Mouse (Mus musculus) left cerebral cortex, postnatal 4 days (tissue): Measurements from ENCODE around the gene Grm6. TPM values are rescaled to one million over a fixed set of nuclear protein-coding genes. Genes with fewer than 3 reads are reported as not detected.

ENCODE experiments used
- DNase-seq: peaks from one replicate; pipeline ENCODE4 v3.0.0-alpha.2; 2022
- intact Hi-C: fragments of 180-260 bp; cut with DNase I; formaldehyde crosslinking; loops from one replicate; pipeline ENCODE4 v1.15.1; 2025
- total RNA-seq, 2 experiments: library from RNA; stranded (reverse); gene quantifications; 2 replicates each; pipeline ENCODE4 v1.2.3; 2021

Gene Grm6
- total RNA-seq = not detected

- intact Hi-C loops = no loop called here
These were observed at the start of gene Grm6 for GRCm38 (mm10) chr11:50850177-50850735. Gene Grm6 (plus strand): TSS chr11:50850685.

GRCm38 (mm10) chr11:50814233-50814632 is 36.3 kb upstream of the Grm6 start:
- DNase-seq = no peak
- intact Hi-C loops = no loop called here

More at GRCm38 (mm10) chr11:50850177-50850735, at the start of gene Grm6:
- no peak for DNase-seq

- intact Hi-C loops = no loop called here
- DNase-seq = no peak
These were observed 24.3 kb upstream of the Grm6 start for GRCm38 (mm10) chr11:50826214-50826613.

- intact Hi-C loops = no loop called here
- peak; percentile 90 for DNase-seq
These were observed 23.2 kb upstream of the Grm6 start, which contains the start of gene Zfp354c for GRCm38 (mm10) chr11:50827010-50827953. Gene Zfp354c (minus strand): TSS chr11:50827724.

- DNase-seq = no peak
- intact Hi-C loops = no loop called here
These were observed 14.8 kb upstream of the Grm6 start for GRCm38 (mm10) chr11:50835727-50836126.

- peak; percentile 94 for DNase-seq
- intact Hi-C loops = no loop called here
These were observed 9.3 kb upstream of the Grm6 start, which contains the start of gene Zfp879 for GRCm38 (mm10) chr11:50841023-50841735. Gene Zfp879 (minus strand): TSS chr11:50841552.

- DNase-seq = no peak
- intact Hi-C loops = no loop called here
These were observed 4.5 kb upstream of the Grm6 start for GRCm38 (mm10) chr11:50845951-50846350.

- intact Hi-C loops = no loop called here
- no peak for DNase-seq
These were observed 3.4 kb upstream of the Grm6 start for GRCm38 (mm10) chr11:50847047-50847446.

GRCm38 (mm10) chr11:50848520-50849137 is 1.9 kb upstream of the Grm6 start:
- DNase-seq = no peak
- intact Hi-C loops = no loop called here

- intact Hi-C loops = no loop called here
- no peak for DNase-seq
These were observed 1.2 kb upstream of the Grm6 start for GRCm38 (mm10) chr11:50849310-50849709.

- no peak for DNase-seq
- intact Hi-C loops = no loop called here
These were observed 610 bp downstream of the Grm6 start for GRCm38 (mm10) chr11:50850989-50851601.

GRCm38 (mm10) chr11:50878641-50879040 is 28.2 kb downstream of the Grm6 start:
- intact Hi-C loops = no loop called here

GRCm38 (mm10) chr11:50883756-50884155 is 33.3 kb downstream of the Grm6 start:
- intact Hi-C loops = no loop called here
- no peak for DNase-seq

More at GRCm38 (mm10) chr11:50878641-50879040, 28.2 kb downstream of the Grm6 start:
- DNase-seq = no peak

GRCm38 (mm10) chr11:50886231-50886932 is 35.9 kb downstream of the Grm6 start:
- intact Hi-C loops = no loop called here
- DNase-seq = peak; percentile 15

GRCm38 (mm10) chr11:50886933-50887293 is 36.4 kb downstream of the Grm6 start:
- no peak for DNase-seq
- intact Hi-C loops = no loop called here

GRCm38 (mm10) chr11:50887390-50888128 is 37.1 kb downstream of the Grm6 start, which contains the start of gene Zfp454:
Gene Zfp454 (minus strand): TSS chr11:50887651.
- peak; percentile 92 for DNase-seq
- intact Hi-C loops = no loop called here

- intact Hi-C loops = no loop called here
- DNase-seq = no peak
These were observed 42.0 kb downstream of the Grm6 start for GRCm38 (mm10) chr11:50892441-50892840.

GRCm38 (mm10) chr11:50897359-50897758 is 46.9 kb downstream of the Grm6 start:
- intact Hi-C loops = no loop called here
- DNase-seq = no peak

GRCm38 (mm10) chr11:50908136-50908535 is 57.7 kb downstream of the Grm6 start:
- DNase-seq = no peak
- intact Hi-C loops = no loop called here
